Mouse (Mus musculus) olfactory bulb, adult 2 months (tissue): ENCODE data around the gene Ache. TPM values are rescaled to one million over a fixed set of nuclear protein-coding genes. Genes with fewer than 3 reads are reported as not detected.
A peak's percentile ranks its signal among the peaks of the same experiment; 100 is the strongest.
"Not testable (repeated sequence)": the region's sequence is repeated elsewhere in the genome, so short reads cannot be mapped to it uniquely, and the experiment has no call there.

Experiments used
- H3K27ac ChIP-seq: fragments of 200-500 bp; 2 replicates; pipeline ENCODE4 v1.5.1; 2012; ENCODE audit warnings: low read depth, low read length; ENCODE audit not compliant: insufficient read depth
- H3K4me1 ChIP-seq: fragments of 200-500 bp; 2 replicates; pipeline ENCODE4 v1.6.1; 2012; ENCODE audit warnings: low read length; ENCODE audit not compliant: control insufficient read depth, insufficient read depth
- H3K4me3 ChIP-seq: fragments of 200-500 bp; 2 replicates; pipeline ENCODE4 v1.5.1; 2012; ENCODE audit warnings: mild to moderate bottlenecking, low read depth, low read length, moderate library complexity; ENCODE audit not compliant: insufficient read depth
- CTCF ChIP-seq: fragments of 200-500 bp; IDR thresholded peaks from 2 replicates; pipeline ENCODE4 v1.5.1; 2012; ENCODE audit warnings: low read depth, mild to moderate bottlenecking, low read length, moderate library complexity; ENCODE audit not compliant: insufficient read depth
- POLR2A ChIP-seq: fragments of 200-500 bp; IDR thresholded peaks from 2 replicates; pipeline ENCODE4 v1.6.1; 2012; ENCODE audit warnings: mild to moderate bottlenecking, low read depth, low read length, moderate library complexity; ENCODE audit not compliant: insufficient read depth
- WGBS: fragments of 180-500 bp; shearing (Covaris S2); methylation state at CpG from one replicate; pipeline ENCODE4 v1.1.7; 2018; 5-methylcytosine and 5-hydroxymethylcytosine counted together
- polyA plus RNA-seq: library from polyadenylated mRNA; stranded (reverse); fragments of >200 nt; gene quantifications from 2 replicates; pipeline ENCODE4 v1.2.4, GENCODE M21; 2012; ENCODE audit warnings: low replicate concordance; ENCODE audit not compliant: missing spikeins, insufficient read depth, insufficient read length

The Ache gene
- polyA plus RNA-seq, result not detected in 2 replicates

DNA sequence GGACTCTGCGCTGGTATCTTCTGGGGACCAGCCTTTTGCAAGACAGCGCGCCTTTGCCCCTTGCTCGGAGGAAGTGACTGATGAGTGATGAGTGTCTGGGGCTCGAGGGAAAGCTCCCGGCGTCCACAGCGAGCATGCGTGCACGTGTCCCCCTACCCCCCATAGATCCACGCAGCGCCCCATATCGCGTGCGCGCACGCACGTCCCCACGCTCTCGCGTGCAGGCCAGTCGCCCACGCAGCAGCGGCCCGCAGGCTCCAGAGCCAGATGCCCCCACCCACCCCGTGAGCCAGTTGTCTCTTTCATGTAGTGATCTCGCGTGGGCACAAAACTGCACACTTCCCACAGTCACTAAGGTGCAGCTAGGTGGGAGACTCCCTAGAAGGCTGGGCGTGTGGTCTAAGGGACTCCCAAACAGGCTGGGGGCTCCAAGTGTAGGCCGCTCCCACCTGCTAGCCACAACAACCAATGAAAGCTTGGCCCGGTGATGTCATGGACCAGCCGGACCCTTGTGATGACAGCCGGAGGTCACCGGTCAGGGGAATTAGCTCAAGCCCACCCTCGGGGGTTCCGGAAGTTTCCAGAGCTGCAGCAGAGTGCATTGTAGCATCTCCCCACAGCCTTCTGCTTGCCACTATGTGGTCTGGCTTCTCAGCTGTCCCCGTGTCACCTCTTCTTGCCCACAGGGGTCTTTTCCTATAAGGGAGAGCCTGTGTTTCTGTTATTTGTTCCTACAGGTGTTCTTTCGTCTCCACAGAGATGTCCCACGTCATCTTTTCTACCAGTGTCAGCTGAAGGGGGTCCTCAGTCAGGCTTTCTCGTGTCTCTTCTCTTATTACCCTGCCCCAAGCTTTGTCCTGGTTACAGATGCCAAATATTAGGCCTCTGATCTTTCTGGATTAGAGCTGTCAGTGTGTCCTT is at the start of gene Ache:
Gene Ache, plus strand, starts transcription at position 488 of the 921 bp plus-strand sequence.
- 2% methylated on average over 40 of the region's 40 CpGs for WGBS
- Histone ChIP-seq H3K27ac (peak within 1 kb of the TSS; percentile 89), H3K4me3 (peak within 1 kb of the TSS; percentile 81), H3K4me1 (peaks cover 21% of the 10 kb centered on the region)
- TF ChIP-seq POLR2A (peak; percentile 19), CTCF (no peak)

DNA sequence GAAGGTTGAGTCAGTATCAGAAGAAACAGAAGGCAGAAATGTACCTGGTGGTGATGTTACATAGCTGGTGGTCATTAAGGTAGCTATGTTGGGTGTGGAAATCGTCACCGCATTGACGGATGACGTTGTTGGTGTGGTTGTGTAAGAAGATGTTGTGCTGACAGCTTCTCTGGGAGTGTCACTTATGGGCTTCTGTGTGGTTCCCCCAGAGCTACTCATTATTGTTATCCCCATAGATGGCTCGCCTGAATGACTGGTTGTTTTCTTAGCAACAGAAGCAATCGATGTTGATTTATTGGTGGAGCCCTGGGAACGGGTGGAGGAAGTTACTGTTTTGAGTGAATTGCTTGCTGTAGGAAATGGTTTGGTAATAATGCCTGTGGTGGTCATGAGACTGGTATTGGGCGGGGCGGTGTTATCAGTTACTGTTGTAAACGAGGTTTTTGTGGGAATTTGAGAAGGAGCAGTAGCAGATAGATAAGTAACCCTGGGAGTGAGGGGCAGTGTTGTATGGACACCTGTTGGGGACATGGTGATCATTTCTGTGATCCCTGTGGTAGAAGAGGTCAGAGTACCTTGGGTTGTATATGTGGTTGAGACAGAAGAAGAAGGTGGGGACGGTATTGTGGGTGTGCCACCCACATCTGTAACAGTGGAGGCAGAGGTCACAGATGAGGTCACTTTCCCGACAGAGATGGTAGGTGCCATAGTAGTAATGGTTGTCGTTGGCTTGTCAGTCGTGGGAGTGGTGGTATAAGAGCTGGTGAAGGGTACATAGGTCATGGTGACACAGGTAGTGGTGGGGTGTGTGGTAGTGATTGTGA is 23.2 kb upstream of the Ache start:
- WGBS, result 86% methylated on average over 14 of the region's 14 CpGs
- no peak overlapping the region for H3K27ac ChIP-seq
- H3K4me1 ChIP-seq, result no peaks in the 10 kb centered on the region
- H3K4me3 ChIP-seq, result no peak overlapping the region
- TF ChIP-seq CTCF (no peak), POLR2A (no peak)

DNA sequence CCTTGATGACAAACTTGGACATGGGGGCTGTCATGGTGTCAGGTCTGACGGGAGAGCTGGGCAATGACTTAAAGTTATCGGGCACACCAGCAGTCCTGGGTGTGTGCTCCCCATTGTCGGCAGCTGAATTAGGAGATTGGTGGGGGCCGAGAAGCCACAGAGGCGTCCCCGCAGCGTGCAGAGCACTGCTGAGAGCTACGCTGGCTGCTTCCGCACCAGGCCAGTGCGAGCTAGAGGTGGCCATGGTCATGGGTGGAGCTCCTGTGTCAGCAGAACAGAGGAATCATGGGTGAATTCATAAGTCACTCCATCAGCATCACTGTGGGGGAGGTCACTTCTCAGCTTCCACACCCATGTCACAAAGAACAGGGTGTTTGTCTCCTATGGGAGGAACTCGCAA is 22.5 kb upstream of the Ache start:
- Histone ChIP-seq H3K4me3 (no peak overlapping the region), H3K27ac (no peak overlapping the region), H3K4me1 (no peaks in the 10 kb centered on the region)
- WGBS, result 91% methylated on average over 11 of the region's 11 CpGs
- no peak for TF ChIP-seq POLR2A
- TF ChIP-seq CTCF, result no peak

DNA sequence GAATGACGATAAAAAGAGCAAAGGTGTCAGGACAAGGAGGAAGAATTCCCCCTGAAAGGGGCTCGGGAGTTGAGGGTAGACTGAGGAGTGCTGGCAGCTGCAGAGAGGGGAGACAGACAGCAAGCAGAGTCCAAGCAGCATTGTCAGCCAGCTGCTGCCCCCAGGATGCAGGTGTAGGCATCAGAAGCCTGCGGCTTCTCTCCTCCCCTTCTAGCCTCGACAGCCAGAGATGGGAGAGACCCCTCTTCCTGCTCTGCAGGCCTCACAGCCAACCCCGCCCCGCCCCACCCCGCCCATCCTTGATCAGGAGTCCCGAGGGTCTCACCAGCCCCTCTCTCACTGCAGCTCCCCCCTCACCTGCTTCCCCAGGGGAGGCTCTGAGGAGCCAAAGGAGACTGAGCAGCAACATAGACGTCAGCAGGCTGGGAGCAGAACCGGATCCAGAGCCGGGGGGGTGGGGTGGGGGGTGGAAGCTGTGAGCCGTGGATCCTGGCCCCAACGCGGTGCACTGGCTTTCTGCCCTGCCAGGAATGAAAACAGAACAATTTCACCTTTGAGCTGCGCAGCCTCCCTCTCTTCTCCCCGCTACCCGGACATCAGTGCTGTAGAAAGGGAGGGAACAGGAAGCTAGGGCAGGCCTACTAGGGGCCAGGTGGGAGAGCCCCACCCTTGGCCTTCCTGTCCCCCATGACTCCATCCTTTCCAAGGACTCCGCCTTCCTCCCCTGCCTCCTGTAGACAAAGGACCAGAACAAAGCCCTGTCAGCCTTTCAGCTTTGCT is 19.0 kb upstream of the Ache start:
- TF ChIP-seq POLR2A, result no peak
- no peak for TF ChIP-seq CTCF
- Histone ChIP-seq H3K4me1 (no peaks in the 10 kb centered on the region), H3K4me3 (no peak overlapping the region), H3K27ac (no peak overlapping the region)
- WGBS, result 27% methylated on average over 18 of the region's 18 CpGs

DNA sequence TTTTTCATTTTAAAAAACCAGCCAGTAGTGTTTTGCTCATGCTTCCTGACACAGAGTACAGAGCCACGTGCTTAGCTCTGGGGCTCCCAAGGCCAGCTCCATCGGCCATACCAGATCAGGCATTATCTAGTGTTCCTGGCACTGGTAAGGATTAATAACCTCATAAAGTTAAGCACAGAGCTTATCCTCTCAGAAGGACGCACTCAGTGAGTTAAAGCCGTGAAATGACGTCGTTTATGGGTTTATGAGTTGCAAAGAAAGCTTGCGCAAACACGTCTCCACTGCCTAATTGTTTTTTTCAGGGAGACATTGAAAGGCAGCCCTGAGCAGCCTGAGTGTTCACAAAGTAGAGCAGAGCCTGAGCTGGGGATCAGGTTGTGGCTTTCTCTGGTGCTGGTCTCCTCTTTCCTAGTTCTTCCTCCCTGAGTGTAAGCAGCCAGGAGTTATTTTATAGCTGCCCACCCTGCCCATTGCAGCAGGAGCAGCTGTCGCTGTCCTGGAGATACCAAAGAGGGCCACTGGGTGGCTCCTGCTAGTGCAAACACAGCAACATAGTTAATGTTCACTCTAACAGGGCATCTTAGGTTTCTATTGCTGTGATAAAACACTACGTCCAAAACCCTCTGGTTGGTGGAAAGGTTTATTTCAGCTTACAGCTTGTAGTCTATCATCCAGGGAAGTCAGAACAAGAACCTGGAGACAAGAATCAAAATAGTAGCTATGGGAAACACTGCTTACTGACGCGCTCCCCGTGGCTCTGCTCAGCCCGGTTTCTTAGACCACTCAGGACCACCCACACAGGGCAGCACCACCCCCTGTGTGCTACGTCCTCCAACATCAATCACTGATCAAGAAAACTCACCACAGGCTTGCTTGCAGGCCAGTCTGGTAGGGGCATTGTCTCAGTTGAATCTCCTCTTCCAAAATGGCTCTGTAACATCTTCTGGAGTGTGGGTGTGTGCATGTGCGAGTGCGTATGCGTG is 9.7 kb upstream of the Ache start:
- H3K4me1 ChIP-seq, result peaks cover 2% of the 10 kb centered on the region; the same call in 1 of the 2 replicates
- TF ChIP-seq POLR2A (no peak), CTCF (peak; percentile 19; the same call in 1 of the 2 replicates)
- no peak overlapping the region for H3K27ac ChIP-seq
- H3K4me3 ChIP-seq, result 0 out of 2 replicates have a peak overlapping the region, but pooled peaks have one; percentile 15
- 43% methylated on average over 18 of the region's 18 CpGs for WGBS

DNA sequence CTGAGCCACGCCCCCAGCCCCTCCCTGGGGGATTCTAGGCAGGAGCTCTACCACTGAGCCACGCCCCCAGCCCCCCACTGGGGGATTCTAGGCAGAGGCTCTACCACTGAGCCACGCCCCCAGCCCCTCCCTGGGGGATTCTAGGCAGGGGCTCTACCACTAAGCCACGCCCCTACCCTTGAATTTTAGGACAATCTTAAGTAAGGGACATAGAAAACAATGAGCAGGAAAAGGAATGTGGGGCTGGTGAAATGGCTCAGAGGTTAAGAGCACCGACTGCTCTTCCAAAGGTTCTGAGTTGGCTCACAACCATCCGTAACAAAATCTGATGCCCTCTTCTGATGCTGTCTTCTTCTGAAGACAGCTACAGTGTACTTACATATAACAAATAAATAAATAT is 2.9 kb upstream of the Ache start:
- H3K27ac ChIP-seq, H3K4me3 ChIP-seq, H3K4me1 ChIP-seq: not testable (repeated sequence)
- WGBS, result 76% methylated on average over 6 of the region's 6 CpGs

DNA sequence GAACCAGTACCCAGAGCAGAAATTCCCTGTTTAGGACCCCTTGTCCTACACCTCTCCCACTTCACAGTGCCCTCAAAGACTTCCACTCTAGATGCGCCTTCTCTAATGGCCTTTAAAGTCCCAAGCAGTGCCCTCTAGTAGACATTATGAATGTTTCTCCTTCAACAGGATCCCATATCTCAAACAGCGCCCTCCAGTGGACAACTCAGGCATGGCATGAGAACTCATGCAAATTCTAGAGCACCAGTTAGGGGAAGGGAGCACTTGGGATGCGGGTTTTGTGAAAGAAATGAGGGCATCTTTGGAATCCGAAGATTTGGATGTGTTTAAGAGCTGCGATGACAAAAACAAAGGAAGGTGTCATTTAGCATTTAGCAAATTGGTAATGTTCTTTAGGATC is 2.3 kb upstream of the Ache start:
- WGBS, result 62% methylated on average over 5 of the region's 5 CpGs
- Histone ChIP-seq H3K27ac (no peak overlapping the region), H3K4me1 (peaks cover 11% of the 10 kb centered on the region), H3K4me3 (no peak overlapping the region)
- TF ChIP-seq CTCF (no peak), POLR2A (no peak)

DNA sequence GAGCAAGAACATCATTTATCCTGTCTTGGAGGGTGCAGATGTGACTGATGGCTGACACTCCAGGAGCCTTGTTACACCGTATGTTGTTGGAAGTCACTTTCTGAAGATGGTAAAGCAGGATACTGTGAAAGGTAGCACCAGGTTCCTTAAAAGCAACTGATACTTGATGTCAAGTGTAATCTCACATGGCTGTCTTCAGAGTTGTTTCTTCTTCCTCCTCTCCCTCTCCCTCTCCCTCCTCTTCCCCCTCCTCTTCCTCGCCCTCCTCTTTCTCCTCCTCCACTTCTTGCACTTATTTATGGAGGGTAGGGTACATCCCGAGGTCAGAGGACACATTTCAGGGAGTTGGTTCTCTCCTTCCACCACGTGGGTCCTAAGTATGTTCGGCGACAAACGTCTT is 1.3 kb upstream of the Ache start:
- H3K27ac ChIP-seq, result no peak overlapping the region
- H3K4me1 ChIP-seq, result peaks cover 20% of the 10 kb centered on the region
- H3K4me3 ChIP-seq, result no peak overlapping the region
- 51% methylated on average over 7 of the region's 7 CpGs for WGBS
- no peak for TF ChIP-seq CTCF
- TF ChIP-seq POLR2A, result no peak
